Comparison of ENCODE assay signal across 8 mouse cellular contexts in genomic region chr14:25464611-25465307, GRCm38 (mm10). TPM values are rescaled to one million over a fixed set of nuclear protein-coding genes. Genes with fewer than 3 reads are reported as not detected.
DNase-seq lines count a peak whose midpoint lies in the region; ATAC-seq and TF ChIP-seq lines count a peak whose summit lies in the region.

No protein-coding gene starts in this region.

- no peak overlapping the region for H3K4me3 ChIP-seq in heart, embryonic 15.5 days
- H3K4me3 ChIP-seq in kidney, embryonic 14.5 days (ENCODE audit: low read length) = no peak overlapping the region
- no peak overlapping the region for H3K4me3 ChIP-seq in myocyte

- no peaks in the 10 kb centered on the region for H3K9me3 ChIP-seq in heart, embryonic 15.5 days (replicated peaks)
- H3K9me3 ChIP-seq in kidney, embryonic 14.5 days (ENCODE audit: control insufficient read depth, low read length) = no peaks in the 10 kb centered on the region

- H3K79me2 ChIP-seq in myocyte (ENCODE audit: control insufficient read depth, insufficient read depth) = peaks cover 100% of the 10 kb centered on the region

- peak overlapping the region; percentile 83 for H3K27ac ChIP-seq in heart, embryonic 15.5 days
- 0 out of 2 replicates have a peak overlapping the region, but pooled peaks have one; percentile 10 for H3K27ac ChIP-seq in kidney, embryonic 14.5 days (ENCODE audit: low read depth, low read length)

- peaks cover 83% of the 10 kb centered on the region for H3K4me1 ChIP-seq in heart, embryonic 15.5 days (replicated peaks)
- H3K4me1 ChIP-seq in kidney, embryonic 14.5 days (ENCODE audit: control insufficient read depth, insufficient read depth, low read length) = peaks cover 77% of the 10 kb centered on the region

- no peaks in the 10 kb centered on the region for H3K36me3 ChIP-seq in heart, embryonic 15.5 days
- H3K36me3 ChIP-seq in kidney, embryonic 14.5 days (ENCODE audit: control insufficient read depth, insufficient read depth, low read length) = no peaks in the 10 kb centered on the region
- H3K36me3 ChIP-seq in myocyte (ENCODE audit: control insufficient read depth, insufficient read depth) = no peaks in the 10 kb centered on the region

- no peak for DNase-seq in heart, adult 8-10 months (ENCODE audit: low spot score)
- peak; percentile 42 for DNase-seq in cerebellum, adult 9-10 months
- no peak for DNase-seq in embryo, embryonic 10 days (ENCODE audit: low spot score)
- DNase-seq in layer of hippocampus, adult 9-11 months = no peak
- no peak for DNase-seq in lung, postnatal 36 days

- H3ac ChIP-seq in myocyte (ENCODE audit: control insufficient read depth, insufficient read length) = no peak overlapping the region

- no peak overlapping the region for H3K4me2 ChIP-seq in heart, embryonic 15.5 days
- no peak overlapping the region; the same call in 1 of the 2 replicates for H3K4me2 ChIP-seq in kidney, embryonic 14.5 days (replicated peaks; ENCODE audit: low read depth, low read length)
- peak overlapping the region; percentile 61 for H3K4me2 ChIP-seq in myocyte (ENCODE audit: low read depth)

- H3K9ac ChIP-seq in heart, embryonic 15.5 days = no peak overlapping the region
- 0 out of 2 replicates have a peak overlapping the region, but pooled peaks have one; percentile 9 for H3K9ac ChIP-seq in kidney, embryonic 14.5 days (ENCODE audit: low read depth, low read length)

- TF ChIP-seq POLR2A in myocyte (IDR thresholded peaks at IDR 0.05; ENCODE audit: insufficient read length, low read depth) = no peak

- no peak for ATAC-seq in heart, embryonic 15.5 days (replicated peaks; ENCODE audit: insufficient number of reproducible peaks, insufficient read depth, low FRiP score, low read depth)
- ATAC-seq in kidney, embryonic 14.5 days (ENCODE audit: low FRiP score, low TSS enrichment) = no peak

- H3K27me3 ChIP-seq in heart, embryonic 15.5 days = no peaks in the 10 kb centered on the region
- H3K27me3 ChIP-seq in kidney, embryonic 14.5 days (ENCODE audit: control insufficient read depth, insufficient read depth, low read length) = no peaks in the 10 kb centered on the region
- H3K27me3 ChIP-seq in myocyte (ENCODE audit: control insufficient read depth, insufficient read depth, insufficient read length) = no peaks in the 10 kb centered on the region

- WGBS in heart, embryonic 15.5 days = 36% methylated on average over 8 of the region's 8 CpGs
- whole genome bisulfite sequencing in kidney, embryonic 14.5 days = 41% methylated on average over 8 of the region's 8 CpGs

TF ChIP-seq in myocyte, 11 proteins besides CTCF, POLR2A, EP300 and RAD21:
- no peak for TF ChIP-seq TCF3 (IDR thresholded peaks at IDR 0.05; ENCODE audit: insufficient read length, low read depth)

RNA-seq across cellular contexts. Expression of gene Zmiz1, which starts 5.8 kb away (rescaled TPM):
- polyA plus RNA-seq in heart, embryonic 15.5 days (2015; fragmentation: Nextera tagmentation; extraction: Ambion mirVana) = 22.1 and 26.2 TPM in 2 replicates
- 10 to 100 TPM; 34.7 to 44.1 (median 40.4) TPM for total RNA-seq in heart, adult 8-10 months (2022)
- polyA plus RNA-seq in kidney, embryonic 14.5 days (2014; fragmentation: Nextera tagmentation; extraction: Ambion mirVana) = 43.3 and 57.3 TPM in 2 replicates
- 34.5 TPM for polyA plus RNA-seq in myocyte (2012; fragmentation: generic; extraction: Trizol)
